Mouse (Mus musculus) retina, embryonic 14.5 days (tissue): ENCODE results near the gene Gm572.
A peak's percentile ranks its signal among the peaks of the same experiment; 100 is the strongest.

Experiments
- DNase-seq: peaks from one replicate; pipeline ENCODE4 v3.0.0-alpha.2; 2015; ENCODE audit warnings: low spot score

Gene Gm572

DNA sequence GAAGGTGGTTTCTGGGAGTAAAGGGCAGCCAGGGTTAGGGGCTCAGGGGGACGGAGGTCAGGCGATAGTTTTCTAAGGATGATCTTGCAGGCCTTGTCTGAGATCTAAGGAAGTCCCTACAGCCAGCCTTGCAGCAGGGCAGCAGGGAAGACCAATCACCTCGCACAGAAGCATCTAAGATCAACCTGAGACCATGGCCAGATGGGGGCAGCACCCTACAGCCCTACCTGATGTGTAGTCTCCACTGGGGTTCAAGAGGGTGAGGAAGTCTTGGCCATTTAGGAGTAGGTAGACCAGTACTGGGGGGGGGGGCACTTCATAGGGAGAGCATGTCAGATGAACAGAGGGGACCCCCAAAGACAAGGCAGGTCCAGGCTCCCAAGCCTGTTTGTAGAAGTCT is 72.3 kb downstream of the Gm572 start:
- DNase-seq, result peak; percentile 52
